Comparison of ENCODE assay signal across 10 mouse cellular contexts in the genomic region with DNA sequence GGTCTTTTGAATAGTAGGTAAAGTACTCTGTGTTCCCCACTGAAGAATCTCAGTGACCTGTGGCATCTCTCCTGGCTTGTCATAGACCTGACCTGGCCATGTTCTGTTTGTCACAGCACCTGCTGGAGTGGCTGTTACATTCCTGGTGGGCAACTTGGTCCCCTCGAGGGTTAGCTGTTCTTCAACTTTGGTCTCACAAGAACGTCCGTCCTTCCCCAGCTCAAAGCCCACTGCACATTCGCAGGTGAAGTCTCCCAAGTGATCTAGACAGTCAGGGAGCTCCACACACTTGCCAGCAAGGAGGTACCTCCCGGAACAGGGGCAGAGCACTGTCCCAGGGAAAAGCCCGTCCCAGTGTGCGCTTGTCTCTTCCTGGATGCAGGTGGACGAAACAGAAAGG. TPM values are rescaled to one million over a fixed set of nuclear protein-coding genes. Genes with fewer than 3 reads are reported as not detected.
A peak's percentile ranks its signal among the peaks of the same experiment; 100 is the strongest.
DNase-seq lines count a peak whose midpoint lies in the region; ATAC-seq and TF ChIP-seq lines count a peak whose summit lies in the region.
"Had no signal": no experiment of that assay in that cellular context is flagged by ENCODE, and none has a peak within 500 bp of the region (broad histone marks: within the 10 kb centered on the region; RNA-seq: fewer than 3 reads in every experiment).

No protein-coding gene starts in this region.

- H3K9me3 ChIP-seq in forebrain, embryonic 12.5 days = no peaks in the 10 kb centered on the region
- H3K9me3 ChIP-seq in intestine, embryonic 16.5 days (ENCODE audit: control insufficient read depth, low read length) = no peaks in the 10 kb centered on the region
- no peaks in the 10 kb centered on the region for H3K9me3 ChIP-seq in neural tube, embryonic 13.5 days

- intact Hi-C loops in left cerebral cortex, adult 2 months (cut with DNase I) = no loop called here

- peak overlapping the region; percentile 87 for H3K27ac ChIP-seq in left cerebral cortex, adult 2 months
- H3K27ac ChIP-seq in forebrain, embryonic 12.5 days = no peak overlapping the region
- peak overlapping the region; percentile 81 for H3K27ac ChIP-seq in intestine, embryonic 16.5 days (ENCODE audit: low read length)
- peak overlapping the region; percentile 73; the same call in 1 of the 2 replicates for H3K27ac ChIP-seq in neural tube, embryonic 13.5 days (replicated peaks)

- peak overlapping the region; percentile 49 for H3K4me3 ChIP-seq in left cerebral cortex, adult 2 months
- H3K4me3 ChIP-seq in forebrain, embryonic 12.5 days (replicated peaks) = peak overlapping the region; percentile 37
- peak overlapping the region; percentile 51 for H3K4me3 ChIP-seq in intestine, embryonic 16.5 days (ENCODE audit: low read length)
- H3K4me3 ChIP-seq in neural tube, embryonic 13.5 days = peak overlapping the region; percentile 40

- no peak for TF ChIP-seq CTCF in left cerebral cortex, adult 2 months (IDR thresholded peaks at IDR 0.05)

- DNase-seq in left cerebral cortex, adult 2 months (ENCODE audit: extremely low spot score in 1 of 2, low spot score in 2 of 2) = peak in 1 of 2 experiments; percentile 12
- DNase-seq in left cerebral cortex, adult 9 months (ENCODE audit: low spot score in 2 of 2) = no peak
- DNase-seq in embryo, embryonic 10 days (ENCODE audit: low spot score) = no peak
- no peak for DNase-seq in frontal cortex, postnatal 36 days (ENCODE audit: low spot score in 2 of 2)
- no peak for DNase-seq in cerebellum, postnatal 14 days

- WGBS in forebrain, embryonic 12.5 days = 36% methylated on average over 8 of the region's 8 CpGs
- 38% methylated on average over 8 of the region's 8 CpGs for WGBS in intestine, embryonic 16.5 days
- 40% methylated on average over 8 of the region's 8 CpGs for WGBS in neural tube, embryonic 13.5 days

- H3K9ac ChIP-seq in forebrain, embryonic 12.5 days = no peak overlapping the region; the same call in 1 of the 2 replicates
- peak overlapping the region; percentile 73 for H3K9ac ChIP-seq in intestine, embryonic 16.5 days (ENCODE audit: low read depth, low read length)
- H3K9ac ChIP-seq in neural tube, embryonic 13.5 days = peak overlapping the region; percentile 68

- peak overlapping the region; percentile 63 for H3K4me2 ChIP-seq in forebrain, embryonic 12.5 days
- peak overlapping the region; percentile 86 for H3K4me2 ChIP-seq in intestine, embryonic 16.5 days (ENCODE audit: low read depth, low read length)
- H3K4me2 ChIP-seq in neural tube, embryonic 13.5 days = peak overlapping the region; percentile 72

- peaks cover 14% of the 10 kb centered on the region for H3K4me1 ChIP-seq in forebrain, embryonic 12.5 days
- H3K4me1 ChIP-seq in intestine, embryonic 16.5 days (ENCODE audit: control insufficient read depth, insufficient read depth, low read length) = peaks cover 16% of the 10 kb centered on the region
- peaks cover 15% of the 10 kb centered on the region for H3K4me1 ChIP-seq in neural tube, embryonic 13.5 days (replicated peaks)

- no peak for ATAC-seq in forebrain, embryonic 12.5 days (ENCODE audit: low FRiP score)
- ATAC-seq in intestine, embryonic 16.5 days = no peak
- ATAC-seq in neural tube, embryonic 13.5 days (ENCODE audit: low read depth) = no peak; the same call in 1 of the 2 replicates
- ATAC-seq: Patski had no signal

- peaks cover 19% of the 10 kb centered on the region for H3K27me3 ChIP-seq in forebrain, embryonic 12.5 days
- H3K27me3 ChIP-seq in intestine, embryonic 16.5 days (replicated peaks; ENCODE audit: control insufficient read depth, insufficient read depth, low read length) = no peaks in the 10 kb centered on the region; the same call in 1 of the 2 replicates
- peaks cover 8% of the 10 kb centered on the region for H3K27me3 ChIP-seq in neural tube, embryonic 13.5 days
- H3K27me3 ChIP-seq: Patski had no signal

- H3K36me3 ChIP-seq in forebrain, embryonic 12.5 days (replicated peaks) = no peaks in the 10 kb centered on the region
- no peaks in the 10 kb centered on the region for H3K36me3 ChIP-seq in intestine, embryonic 16.5 days (ENCODE audit: control insufficient read depth, insufficient read depth, low read length)
- no peaks in the 10 kb centered on the region for H3K36me3 ChIP-seq in neural tube, embryonic 13.5 days

RNA-seq across cellular contexts. Expression of gene Clec14a, which starts 1.3 kb away (rescaled TPM):
- 1 to 10 TPM; 1.7 to 3.6 TPM for total RNA-seq in left cerebral cortex, adult 2 months (2021)
- polyA plus RNA-seq in forebrain, embryonic 12.5 days (2016; fragmentation: Nextera tagmentation; extraction: Ambion mirVana) = 4.6 and 5.5 TPM in 2 replicates
- 7.9 and 8.0 TPM in 2 replicates for polyA plus RNA-seq in intestine, embryonic 16.5 days (2015; fragmentation: Nextera tagmentation; extraction: Ambion mirVana)
- 6.7 and 7.2 TPM in 2 replicates for polyA plus RNA-seq in neural tube, embryonic 13.5 days (2015; fragmentation: Nextera tagmentation; extraction: Ambion mirVana)
- polyA plus RNA-seq: Patski had no signal

RNA-seq across cellular contexts. Expression of gene Sstr1, which starts 56.2 kb away (rescaled TPM):
- 10 to 100 TPM; 31.5 to 32.1 TPM for total RNA-seq in left cerebral cortex, adult 2 months (2021)
- polyA plus RNA-seq in forebrain, embryonic 12.5 days (2016; fragmentation: Nextera tagmentation; extraction: Ambion mirVana) = 1.9 and 2.4 TPM in 2 replicates
- polyA plus RNA-seq in intestine, embryonic 16.5 days (2015; fragmentation: Nextera tagmentation; extraction: Ambion mirVana) = 1.4 and 1.8 TPM in 2 replicates
- polyA plus RNA-seq in neural tube, embryonic 13.5 days (2015; fragmentation: Nextera tagmentation; extraction: Ambion mirVana) = 9.5 and 9.6 TPM in 2 replicates
- total RNA-seq: neutrophil, adult 5-6 weeks had no signal
- polyA plus RNA-seq: Patski had no signal
